Mouse (Mus musculus) MEL-GATA-1-ER (cell line): Measurements from ENCODE around the gene Dgkz.

ENCODE experiments used
- DNase-seq: peaks from one replicate; pipeline ENCODE4 v3.0.0-alpha.2; 2012; ENCODE audit warnings: low read depth; ENCODE audit errors: extremely low read depth

Dgkz gene

GRCm38 (mm10) chr2:91960459-91960858, 15.2 kb downstream of the Dgkz start:
- DNase-seq: no peak

DNA sequence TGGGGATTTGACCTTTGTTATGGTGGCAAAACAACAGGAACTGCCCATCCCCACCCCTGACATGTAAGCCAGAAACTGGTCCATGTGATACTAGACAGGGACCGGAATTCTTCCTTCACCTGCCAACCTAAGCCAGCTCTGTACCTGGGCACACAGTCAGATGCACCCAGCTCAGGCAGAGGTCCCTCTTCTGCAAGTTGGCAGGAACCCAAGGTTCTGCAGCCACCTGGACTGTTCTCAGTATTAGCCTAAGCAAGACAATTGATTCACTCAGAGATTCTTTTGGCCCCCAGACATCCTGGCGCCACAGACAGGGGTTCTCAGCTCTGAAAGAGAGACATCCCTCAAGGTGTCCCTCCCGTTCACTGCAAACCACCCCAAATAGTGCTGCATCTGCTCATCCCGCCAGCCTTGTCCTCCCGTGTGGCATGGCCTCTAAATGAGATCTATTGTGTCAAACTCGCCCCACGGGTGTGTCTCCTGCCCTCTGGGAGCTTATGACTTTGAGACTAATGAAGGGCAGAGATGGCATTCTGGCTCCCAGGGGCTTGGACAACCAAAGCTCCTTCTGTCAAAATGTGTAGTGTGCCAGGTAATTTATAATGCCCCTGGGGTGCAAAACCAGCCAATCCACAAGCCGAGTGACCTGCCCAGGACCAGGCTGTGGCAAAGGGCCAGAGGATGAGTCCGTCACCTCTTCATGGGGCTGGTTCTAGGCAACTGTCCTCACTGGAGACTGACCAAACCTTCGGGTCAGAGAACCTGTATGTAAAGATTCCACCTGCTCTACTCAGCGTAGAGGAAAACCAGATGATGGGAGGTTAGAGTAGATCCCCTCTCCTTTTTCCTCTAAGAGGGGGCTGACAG, 15.9 kb downstream of the Dgkz start:
- no peak for DNase-seq

- DNase-seq: no peak
Measured at GRCm38 (mm10) chr2:91958701-91959457, 16.8 kb downstream of the Dgkz start.

- DNase-seq: no peak
Measured at GRCm38 (mm10) chr2:91958049-91958448, 17.6 kb downstream of the Dgkz start.

GRCm38 (mm10) chr2:91957096-91957495, 18.6 kb downstream of the Dgkz start:
- no peak for DNase-seq

DNA sequence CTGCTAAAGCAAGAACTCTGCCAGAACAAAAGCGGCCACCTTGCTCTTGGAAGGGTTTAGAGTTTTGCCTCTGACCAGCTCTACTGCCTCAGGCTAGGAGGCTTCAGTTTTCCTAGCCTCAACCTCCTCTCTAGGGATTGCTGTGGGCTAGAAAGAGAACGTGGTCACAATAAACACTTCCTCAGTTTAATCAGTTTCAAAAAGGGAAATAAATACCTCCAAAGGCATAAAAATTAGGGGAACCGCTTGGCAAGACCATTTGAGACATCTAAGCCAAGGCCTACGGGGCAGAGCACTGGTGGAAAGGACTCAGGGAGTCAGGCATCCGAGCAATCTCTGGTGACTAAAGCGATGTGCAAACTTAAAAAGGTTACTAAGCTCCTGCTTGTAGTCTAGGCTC, 19.8 kb downstream of the Dgkz start:
- DNase-seq: no peak

- DNase-seq: no peak
Measured at GRCm38 (mm10) chr2:91955121-91955591, 20.5 kb downstream of the Dgkz start.

- no peak for DNase-seq
Measured at GRCm38 (mm10) chr2:91953825-91954224, 21.8 kb downstream of the Dgkz start.

DNA sequence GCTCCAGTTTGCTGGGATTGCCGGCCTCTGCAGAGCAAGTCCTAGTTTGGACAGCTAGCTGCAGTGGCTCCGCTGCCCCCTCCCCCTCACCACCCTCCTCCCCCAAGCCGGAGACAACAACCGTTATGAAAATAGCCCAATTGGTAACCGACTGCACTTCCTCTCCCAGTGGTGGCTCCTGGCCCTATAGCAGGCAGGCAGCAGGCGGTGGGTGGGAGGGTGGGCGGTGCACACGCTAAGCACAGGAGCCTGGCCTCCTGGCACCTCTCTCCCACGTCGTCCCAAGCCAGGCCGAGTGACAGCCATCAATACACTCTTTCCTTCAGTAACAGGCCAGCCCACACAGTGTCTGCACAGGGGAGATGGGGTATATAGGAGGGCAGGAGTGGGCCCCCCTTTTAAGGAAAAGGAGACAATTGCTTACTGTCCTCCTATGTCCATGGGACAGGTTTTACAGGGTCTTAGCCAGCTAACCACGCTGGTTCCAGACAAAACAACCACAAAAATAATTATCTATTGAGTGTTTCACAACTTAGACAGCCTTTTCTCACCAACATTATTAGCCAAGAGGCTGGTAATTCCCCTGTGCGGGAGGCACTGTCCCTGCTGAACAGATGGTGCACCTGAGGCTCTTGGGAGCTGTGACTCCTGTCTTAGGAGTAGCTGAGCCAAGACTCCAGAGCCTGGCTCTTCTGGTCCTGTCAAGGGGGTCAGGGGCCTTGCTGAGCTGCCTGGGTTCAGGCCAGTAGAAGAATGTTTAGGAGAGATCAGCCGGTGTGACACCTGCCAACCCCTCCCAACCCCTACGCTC, 25.2 kb downstream of the Dgkz start:
- DNase-seq: peak; percentile 84

GRCm38 (mm10) chr2:91949411-91950274, 26.0 kb downstream of the Dgkz start:
- no peak for DNase-seq

GRCm38 (mm10) chr2:91948792-91949241, 26.8 kb downstream of the Dgkz start:
- DNase-seq: no peak

DNA sequence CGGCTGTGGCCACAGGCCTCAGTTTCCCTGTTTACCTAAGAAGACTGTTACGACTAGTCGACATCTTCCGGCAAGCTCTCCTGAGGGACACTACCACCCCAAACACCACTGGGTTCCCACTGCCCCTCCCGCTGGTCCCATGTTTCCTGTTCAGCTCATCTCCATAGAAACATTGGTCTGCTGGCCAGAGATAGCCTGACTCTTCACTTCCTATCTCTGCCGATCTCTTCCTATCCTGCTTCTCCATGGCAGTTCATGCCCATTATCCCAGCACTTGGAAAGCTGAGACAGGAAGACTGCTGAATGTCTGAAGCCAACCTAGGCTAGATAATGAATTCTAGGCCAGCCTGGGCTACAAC, 27.5 kb downstream of the Dgkz start:
- DNase-seq: no peak

GRCm38 (mm10) chr2:91947397-91948150, 28.1 kb downstream of the Dgkz start:
- no peak for DNase-seq

GRCm38 (mm10) chr2:91946836-91947235, 28.8 kb downstream of the Dgkz start:
- no peak for DNase-seq

DNA sequence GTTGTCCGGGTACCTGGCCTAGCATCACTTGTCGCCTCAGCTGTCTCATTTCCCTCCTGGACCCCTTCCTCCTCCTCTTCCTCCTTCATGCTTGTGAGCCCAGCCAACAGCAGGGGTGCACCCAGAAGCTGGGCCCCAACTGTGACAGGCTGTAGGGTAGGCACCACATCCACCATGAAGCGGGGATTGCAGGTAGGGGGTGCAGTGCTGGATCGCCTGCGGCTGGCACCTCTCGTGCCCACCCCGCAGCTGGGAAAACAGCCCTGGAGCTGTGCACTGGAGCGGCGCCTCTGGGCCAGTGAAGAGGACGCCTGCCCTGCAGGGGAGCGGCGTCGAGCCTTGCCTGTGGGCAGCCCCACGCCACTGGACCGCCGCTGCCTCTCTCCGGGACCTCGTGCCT, 30.2 kb downstream of the Dgkz start, which contains the start of gene Gm9821:
Gm9821 (plus strand) TSS at position 221 of the 400 bp plus-strand sequence.
- DNase-seq: no peak

- DNase-seq: no peak
Measured at GRCm38 (mm10) chr2:91944170-91944950, 31.3 kb downstream of the Dgkz start.

DNA sequence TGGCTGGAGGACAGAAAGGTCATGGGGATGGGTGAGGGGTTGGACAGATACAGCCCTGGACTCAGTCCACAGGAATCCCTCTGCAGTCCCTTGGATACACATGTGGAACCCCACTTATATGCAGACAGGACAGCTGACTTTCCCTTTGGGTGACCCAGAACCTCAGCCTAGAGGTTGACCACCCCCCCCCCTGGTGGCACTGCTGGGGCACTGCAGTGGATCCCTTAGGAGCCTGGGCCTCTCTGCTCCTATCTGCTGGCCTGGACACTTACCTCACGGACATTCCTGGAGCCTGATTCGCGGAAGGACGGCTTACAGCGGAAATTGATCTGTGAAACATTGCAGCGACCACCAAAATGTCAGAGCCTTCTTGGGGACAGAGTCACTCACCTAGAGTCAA, 33.3 kb downstream of the Dgkz start:
- no peak for DNase-seq

DNA sequence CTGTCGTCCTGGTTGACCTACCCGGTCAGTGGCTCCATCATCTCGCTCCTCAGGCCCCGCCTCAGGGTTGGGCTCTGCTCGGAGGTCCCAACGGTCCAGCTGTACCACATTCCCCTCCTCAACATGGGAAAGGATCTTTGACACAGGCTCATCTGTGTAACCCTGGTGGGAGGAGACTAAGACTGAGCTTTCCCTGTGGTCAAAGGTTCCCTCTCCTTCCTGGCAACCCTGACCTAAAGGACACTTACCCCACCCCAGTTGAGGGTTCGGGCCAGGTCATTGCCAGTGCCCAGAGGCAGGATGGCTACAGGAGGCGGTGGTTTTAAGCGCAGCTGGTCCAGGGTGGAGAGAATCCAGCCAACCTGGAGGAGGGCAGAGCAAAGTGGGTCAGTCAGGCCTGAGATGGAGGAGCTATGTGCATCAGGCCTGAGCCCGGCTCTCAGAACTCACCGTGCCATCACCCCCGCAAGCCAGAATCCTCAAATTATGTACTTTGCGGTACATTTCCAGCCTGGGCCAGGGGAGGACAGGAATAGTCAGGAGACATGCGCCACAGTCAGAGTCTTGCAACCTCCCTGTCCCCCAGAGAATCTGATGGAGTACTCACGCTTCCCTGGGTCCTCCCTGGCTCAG, 36.2 kb downstream of the Dgkz start:
- no peak for DNase-seq

GRCm38 (mm10) chr2:91936154-91936553, 39.5 kb downstream of the Dgkz start:
- no peak for DNase-seq
